Mouse (Mus musculus) urinary bladder, postnatal 4 days (tissue): ENCODE measurements around the gene Cit.

Source experiments
- DNase-seq, 2 experiments: peaks; one replicate each; pipeline ENCODE4 v3.0.0; 2021 to 2022; ENCODE audit warnings: low spot score in 2 of 2

Gene Cit

GRCm38 (mm10) chr5:115909106-115909505 is 64.0 kb downstream of the Cit start:
- peak in 1 of 2 experiments; percentile 73 for DNase-seq

GRCm38 (mm10) chr5:115910491-115910890 is 65.4 kb downstream of the Cit start:
- DNase-seq: no peak

- no peak for DNase-seq
Measured at GRCm38 (mm10) chr5:115915481-115915880, 70.4 kb downstream of the Cit start.

GRCm38 (mm10) chr5:115917960-115918359 is 72.9 kb downstream of the Cit start:
- DNase-seq: no peak

- DNase-seq: no peak
Measured at GRCm38 (mm10) chr5:115918597-115919351, 73.7 kb downstream of the Cit start.

- no peak for DNase-seq
Measured at GRCm38 (mm10) chr5:115921990-115922389, 76.9 kb downstream of the Cit start.

- no peak for DNase-seq
Measured at GRCm38 (mm10) chr5:115924946-115925345, 79.9 kb downstream of the Cit start.

GRCm38 (mm10) chr5:115928786-115929507 is 83.9 kb downstream of the Cit start:
- no peak for DNase-seq

GRCm38 (mm10) chr5:115932325-115932724 is 87.2 kb downstream of the Cit start:
- no peak for DNase-seq

GRCm38 (mm10) chr5:115936851-115937250 is 91.8 kb downstream of the Cit start:
- no peak for DNase-seq

GRCm38 (mm10) chr5:115937566-115937965 is 92.5 kb downstream of the Cit start:
- DNase-seq: no peak

- DNase-seq: no peak
Measured at GRCm38 (mm10) chr5:115938999-115939398, 93.9 kb downstream of the Cit start.

GRCm38 (mm10) chr5:115942389-115942788 is 97.3 kb downstream of the Cit start:
- no peak for DNase-seq

- no peak for DNase-seq
Measured at GRCm38 (mm10) chr5:115944791-115945490, 99.9 kb downstream of the Cit start.

GRCm38 (mm10) chr5:115947622-115948353 is 102.7 kb downstream of the Cit start:
- no peak for DNase-seq

- no peak for DNase-seq
Measured at GRCm38 (mm10) chr5:115950936-115951335, 105.9 kb downstream of the Cit start.

- DNase-seq: no peak
Measured at GRCm38 (mm10) chr5:115953173-115953572, 108.1 kb downstream of the Cit start.

GRCm38 (mm10) chr5:115954084-115954483 is 109.0 kb downstream of the Cit start:
- no peak for DNase-seq

GRCm38 (mm10) chr5:115954549-115954948 is 109.5 kb downstream of the Cit start:
- no peak for DNase-seq

GRCm38 (mm10) chr5:115955131-115955530 is 110.1 kb downstream of the Cit start:
- DNase-seq: no peak

- no peak for DNase-seq
Measured at GRCm38 (mm10) chr5:115956048-115956447, 111.0 kb downstream of the Cit start.

- DNase-seq: no peak
Measured at GRCm38 (mm10) chr5:115957177-115957576, 112.1 kb downstream of the Cit start.
